Mouse (Mus musculus) small intestine, adult 2 months (tissue): ENCODE measurements around the gene B4gat1. TPM values are rescaled to one million over a fixed set of nuclear protein-coding genes. Genes with fewer than 3 reads are reported as not detected.

ENCODE experiments used
- H3K27ac ChIP-seq: fragments of 200-500 bp; 2 replicates; pipeline ENCODE4 v1.5.1; 2012; ENCODE audit warnings: low read depth, low read length, control low read depth, inconsistent platforms; ENCODE audit not compliant: insufficient read depth
- H3K27me3 ChIP-seq: fragments of 200-500 bp; 2 replicates; pipeline ENCODE4 v1.6.1; 2012; ENCODE audit warnings: mild to moderate bottlenecking, moderate library complexity, low read length, inconsistent platforms; ENCODE audit not compliant: control insufficient read depth, insufficient read depth
- H3K36me3 ChIP-seq: fragments of 200-500 bp; 2 replicates; pipeline ENCODE4 v1.6.1; 2012; ENCODE audit warnings: mild to moderate bottlenecking, low read length, control low read depth, inconsistent platforms; ENCODE audit not compliant: control insufficient read depth, insufficient read depth
- H3K4me1 ChIP-seq: fragments of 200-500 bp; 2 replicates; pipeline ENCODE4 v1.6.1; 2012; ENCODE audit warnings: low read length, inconsistent platforms, mixed read lengths; ENCODE audit not compliant: control insufficient read depth, insufficient read depth, insufficient read length
- H3K4me3 ChIP-seq: fragments of 200-500 bp; 2 replicates; pipeline ENCODE4 v1.5.1; 2012; ENCODE audit warnings: low read depth, mild to moderate bottlenecking, control low read depth, inconsistent platforms, low read length, moderate library complexity
- CTCF ChIP-seq: fragments of 200-500 bp; IDR thresholded peaks from 2 replicates; pipeline ENCODE4 v1.5.1; 2012; ENCODE audit warnings: low read depth, mild to moderate bottlenecking, control low read depth, inconsistent platforms, low read length, moderate library complexity, mixed read lengths; ENCODE audit not compliant: insufficient replicate concordance, insufficient read length; ENCODE audit errors: extremely low read depth
- POLR2A ChIP-seq: fragments of 200-500 bp; IDR thresholded peaks from 2 replicates; pipeline ENCODE4 v1.6.1; 2012; ENCODE audit warnings: low read depth, mild to moderate bottlenecking, control low read depth, inconsistent platforms, low read length, moderate library complexity
- WGBS: fragments of 180-500 bp; shearing (Covaris S2); methylation state at CpG from one replicate; pipeline ENCODE4 v1.1.7; 2018; 5-methylcytosine and 5-hydroxymethylcytosine counted together
- polyA plus RNA-seq: library from polyadenylated mRNA; depleted of rRNA; stranded (reverse); fragments of >200 nt; gene quantifications from 2 replicates; pipeline ENCODE4 v1.2.3, GENCODE M21; 2012

The B4gat1 gene
- polyA plus RNA-seq, 1 experiment = 18.1 TPM

- H3K27ac ChIP-seq = no peak overlapping the region
- WGBS = 85% methylated on average over 7 of the region's 7 CpGs
- H3K36me3 ChIP-seq = no peaks in the 10 kb centered on the region
- no peak overlapping the region for H3K4me3 ChIP-seq
- peaks cover 27% of the 10 kb centered on the region for H3K27me3 ChIP-seq
- no peak for TF ChIP-seq CTCF
- TF ChIP-seq POLR2A = no peak
- H3K4me1 ChIP-seq = peaks cover 14% of the 10 kb centered on the region
Observed at GRCm38 (mm10) chr19:5069978-5070377, 31.4 kb downstream of the B4gat1 start.

GRCm38 (mm10) chr19:5071077-5071476, 32.5 kb downstream of the B4gat1 start:
- Histone ChIP-seq H3K4me3 (peak overlapping the region; percentile 63), H3K4me1 (peaks cover 14% of the 10 kb centered on the region), H3K27me3 (peaks cover 27% of the 10 kb centered on the region), H3K27ac (no peak overlapping the region), H3K36me3 (no peaks in the 10 kb centered on the region)
- 43% methylated on average over 11 of the region's 11 CpGs for WGBS
- no peak for TF ChIP-seq CTCF
- TF ChIP-seq POLR2A = no peak

- peaks cover 14% of the 10 kb centered on the region for H3K4me1 ChIP-seq
Observed at GRCm38 (mm10) chr19:5071545-5072369, 33.1 kb downstream of the B4gat1 start.

GRCm38 (mm10) chr19:5072389-5073019, 33.9 kb downstream of the B4gat1 start:
- peak overlapping the region; percentile 29 for H3K27ac ChIP-seq
- H3K27me3 ChIP-seq = peaks cover 21% of the 10 kb centered on the region
- H3K36me3 ChIP-seq = no peaks in the 10 kb centered on the region
- peaks cover 11% of the 10 kb centered on the region for H3K4me1 ChIP-seq
- peak overlapping the region; percentile 63 for H3K4me3 ChIP-seq
- no peak for TF ChIP-seq POLR2A
- no peak for TF ChIP-seq CTCF
- 3% methylated on average over 20 of the region's 20 CpGs for WGBS

More at GRCm38 (mm10) chr19:5071545-5072369, 33.1 kb downstream of the B4gat1 start:
- no peaks in the 10 kb centered on the region for H3K36me3 ChIP-seq
- WGBS = 6% methylated on average over 40 of the region's 40 CpGs
- H3K27me3 ChIP-seq = peaks cover 27% of the 10 kb centered on the region
- peak overlapping the region; percentile 29; the same call in 1 of the 2 replicates for H3K27ac ChIP-seq
- TF ChIP-seq CTCF = no peak
- TF ChIP-seq POLR2A = peak; percentile 42
- peak overlapping the region; percentile 63 for H3K4me3 ChIP-seq

GRCm38 (mm10) chr19:5073028-5073427, 34.4 kb downstream of the B4gat1 start:
- H3K27ac ChIP-seq = no peak overlapping the region

DNA sequence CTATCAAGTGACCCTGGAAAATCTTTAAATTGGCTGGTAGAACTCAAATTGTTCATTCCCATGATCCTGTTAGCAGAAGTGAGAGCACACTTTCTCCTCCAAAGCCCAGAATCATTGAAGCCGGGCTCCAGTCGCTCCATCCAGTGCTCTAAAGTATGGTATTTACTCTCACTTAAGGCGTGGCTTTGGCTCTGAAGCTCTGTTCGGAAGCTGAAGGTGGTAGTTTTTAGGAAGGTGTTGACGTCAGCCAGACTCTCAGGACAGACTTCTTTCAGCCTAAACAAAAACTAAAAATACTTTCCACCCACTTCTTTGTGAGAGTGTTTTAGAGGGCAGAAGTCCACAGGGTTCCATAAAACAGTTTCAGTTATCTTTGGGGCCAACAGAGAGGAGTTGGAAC, 34.9 kb downstream of the B4gat1 start:
- TF ChIP-seq CTCF (no peak), POLR2A (no peak)
- Histone ChIP-seq H3K4me3 (no peak overlapping the region), H3K27ac (no peak overlapping the region), H3K27me3 (peaks cover 10% of the 10 kb centered on the region), H3K36me3 (no peaks in the 10 kb centered on the region), H3K4me1 (peaks cover 4% of the 10 kb centered on the region)
- WGBS = 9% methylated on average over 5 of the region's 5 CpGs

More at GRCm38 (mm10) chr19:5073028-5073427, 34.4 kb downstream of the B4gat1 start:
- Histone ChIP-seq H3K27me3 (peaks cover 15% of the 10 kb centered on the region), H3K4me1 (peaks cover 9% of the 10 kb centered on the region), H3K36me3 (no peaks in the 10 kb centered on the region), H3K4me3 (peak overlapping the region; percentile 63)
- WGBS = 3% methylated on average over 15 of the region's 15 CpGs
- TF ChIP-seq CTCF (peak; percentile 59; the same call in 1 of the 2 replicates), POLR2A (no peak)

GRCm38 (mm10) chr19:5079279-5079678, 40.7 kb downstream of the B4gat1 start:
- peaks cover 25% of the 10 kb centered on the region for H3K27me3 ChIP-seq
- WGBS = 87% methylated on average over 1 of the region's 1 CpGs
- no peak overlapping the region for H3K27ac ChIP-seq
- H3K36me3 ChIP-seq = no peaks in the 10 kb centered on the region
- H3K4me1 ChIP-seq = no peaks in the 10 kb centered on the region
- TF ChIP-seq POLR2A (no peak), CTCF (no peak)
- no peak overlapping the region for H3K4me3 ChIP-seq
